Mouse (Mus musculus) limb, embryonic 10.5 days (tissue): ENCODE measurements around the gene E030025P04Rik. TPM values are rescaled to one million over a fixed set of nuclear protein-coding genes. Genes with fewer than 3 reads are reported as not detected.

Experiments
- DNase-seq: peaks from one replicate; pipeline ENCODE4 v3.0.0-alpha.2; 2017; ENCODE audit warnings: low spot score
- H3K27ac ChIP-seq: fragments of 300-500 bp; sonication (generic); 2 replicates; pipeline ENCODE4 v1.5.1; 2016; ENCODE audit warnings: mild to moderate bottlenecking
- H3K27me3 ChIP-seq: fragments of 300-500 bp; sonication (generic); 2 replicates; pipeline ENCODE4 v1.6.1; 2016; ENCODE audit warnings: low read depth, mild to moderate bottlenecking; ENCODE audit not compliant: poor library complexity, severe bottlenecking
- H3K36me3 ChIP-seq: fragments of 300-500 bp; sonication (generic); 2 replicates; pipeline ENCODE4 v1.6.1; 2016; ENCODE audit warnings: mild to moderate bottlenecking, moderate library complexity
- H3K4me1 ChIP-seq: fragments of 300-500 bp; sonication (generic); 2 replicates; pipeline ENCODE4 v1.6.1; 2016
- H3K4me3 ChIP-seq: fragments of 300-500 bp; sonication (generic); 2 replicates; pipeline ENCODE4 v1.5.1; 2016; ENCODE audit warnings: mild to moderate bottlenecking, moderate library complexity
- H3K9me3 ChIP-seq: fragments of 300-500 bp; sonication (generic); replicated peaks from 2 replicates; pipeline ENCODE4 v1.6.1; 2016; ENCODE audit warnings: mild to moderate bottlenecking
- WGBS: fragments of 180-500 bp; shearing (Covaris S2); methylation state at CpG from one replicate; pipeline ENCODE4 v1.1.7; 2016; 5-methylcytosine and 5-hydroxymethylcytosine counted together
- polyA plus RNA-seq: library from polyadenylated mRNA; unstranded; fragments of >200 nt; fragmentation: Nextera tagmentation; extraction: Ambion mirVana; gene quantifications from 2 replicates; pipeline ENCODE4 v1.2.1, GENCODE M21; 2016

Gene E030025P04Rik
- polyA plus RNA-seq, 1 experiment from 2014 or later: not detected

- Histone ChIP-seq H3K4me3 (no peak overlapping the region), H3K36me3 (no peaks in the 10 kb centered on the region), H3K9me3 (no peaks in the 10 kb centered on the region), H3K27ac (no peak overlapping the region), H3K27me3 (no peaks in the 10 kb centered on the region), H3K4me1 (0 out of 2 replicates have a peak, but pooled peaks cover 3% of the 10 kb centered on the region)
- DNase-seq: no peak
- 88% methylated on average over 7 of the region's 7 CpGs for WGBS
Measured at GRCm38 (mm10) chr11:109126482-109126881, 17.7 kb downstream of the E030025P04Rik start.

- Histone ChIP-seq H3K27ac (no peak overlapping the region), H3K4me1 (0 out of 2 replicates have a peak, but pooled peaks cover 3% of the 10 kb centered on the region), H3K27me3 (no peaks in the 10 kb centered on the region), H3K9me3 (no peaks in the 10 kb centered on the region), H3K36me3 (no peaks in the 10 kb centered on the region), H3K4me3 (no peak overlapping the region)
- WGBS: 83% methylated on average over 5 of the region's 5 CpGs
- no peak for DNase-seq
Measured at GRCm38 (mm10) chr11:109125451-109125850, 18.7 kb downstream of the E030025P04Rik start.

GRCm38 (mm10) chr11:109124284-109124683, 19.9 kb downstream of the E030025P04Rik start:
- Histone ChIP-seq H3K4me1 (0 out of 2 replicates have a peak, but pooled peaks cover 3% of the 10 kb centered on the region), H3K36me3 (no peaks in the 10 kb centered on the region), H3K4me3 (no peak overlapping the region), H3K9me3 (no peaks in the 10 kb centered on the region), H3K27me3 (no peaks in the 10 kb centered on the region), H3K27ac (no peak overlapping the region)
- 49% methylated on average over 3 of the region's 3 CpGs for WGBS
- DNase-seq: no peak

DNA sequence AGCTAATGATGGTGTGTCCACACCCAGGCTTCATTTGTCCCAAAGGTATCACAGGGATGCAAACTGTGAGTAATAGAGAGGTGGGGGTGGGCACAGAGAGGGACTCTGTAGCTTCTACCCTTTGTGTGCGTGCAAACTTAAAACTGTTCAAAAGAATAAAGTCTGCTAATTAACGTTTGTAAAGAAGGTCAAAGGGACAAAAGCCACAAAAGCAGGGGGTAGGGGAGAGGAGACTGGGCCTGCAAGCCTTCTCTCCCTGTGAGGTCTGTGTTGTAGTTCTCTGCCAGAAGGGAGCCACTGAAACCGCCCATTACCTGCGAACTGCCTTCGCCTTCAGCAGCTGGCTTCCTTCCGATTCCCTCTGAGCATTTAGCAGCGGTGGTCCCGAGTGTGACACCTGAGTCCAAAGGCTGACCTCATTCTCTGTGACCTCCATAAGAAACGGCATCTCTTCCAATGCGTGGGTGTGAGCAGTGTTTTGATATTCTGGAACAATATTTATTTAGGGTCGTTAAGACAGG, 34.3 kb downstream of the E030025P04Rik start:
- Histone ChIP-seq H3K9me3 (no peaks in the 10 kb centered on the region), H3K4me1 (peaks cover 33% of the 10 kb centered on the region), H3K4me3 (no peak overlapping the region), H3K27ac (no peak overlapping the region), H3K36me3 (no peaks in the 10 kb centered on the region), H3K27me3 (no peaks in the 10 kb centered on the region)
- 42% methylated on average over 11 of the region's 11 CpGs for WGBS
- no peak for DNase-seq

GRCm38 (mm10) chr11:109109056-109109455, 35.1 kb downstream of the E030025P04Rik start:
- Histone ChIP-seq H3K4me3 (no peak overlapping the region), H3K9me3 (no peaks in the 10 kb centered on the region), H3K27ac (no peak overlapping the region), H3K27me3 (no peaks in the 10 kb centered on the region), H3K36me3 (no peaks in the 10 kb centered on the region), H3K4me1 (peaks cover 33% of the 10 kb centered on the region)
- DNase-seq: no peak

DNA sequence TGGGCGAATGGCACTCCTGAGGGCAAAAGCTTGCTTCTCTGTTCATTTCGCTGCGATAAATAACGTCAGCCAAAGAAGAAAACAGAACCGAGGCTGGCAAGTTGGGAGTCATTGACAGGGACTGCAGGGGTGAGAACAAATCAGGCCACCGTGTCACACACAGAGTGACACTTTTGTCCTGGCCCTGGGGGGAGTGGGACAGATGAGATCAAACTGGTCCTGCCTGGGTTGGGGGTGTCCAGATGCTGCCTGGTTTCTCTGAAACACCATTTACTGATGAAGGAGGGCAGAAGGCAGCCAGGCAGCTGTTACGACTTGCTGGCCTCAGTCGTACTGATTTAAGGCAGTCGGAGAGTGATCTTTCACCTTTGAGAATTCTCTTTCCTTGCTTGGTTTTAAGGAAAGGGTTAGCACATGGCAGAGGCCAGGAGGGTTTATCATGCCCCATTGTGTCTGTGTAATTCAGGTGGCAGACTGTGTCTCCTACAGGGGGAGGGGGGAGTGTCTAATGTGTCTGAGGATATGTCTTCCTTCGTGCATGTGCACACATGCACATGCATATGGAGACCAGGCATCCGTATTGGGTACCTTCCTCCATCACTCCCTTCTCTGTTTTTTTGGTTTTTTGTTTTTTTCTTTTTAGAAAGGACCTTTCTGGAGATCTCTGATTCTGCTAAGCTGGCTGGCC, 36.5 kb downstream of the E030025P04Rik start:
- no peak for DNase-seq
- Histone ChIP-seq H3K36me3 (no peaks in the 10 kb centered on the region), H3K27me3 (no peaks in the 10 kb centered on the region), H3K4me1 (peaks cover 33% of the 10 kb centered on the region), H3K9me3 (no peaks in the 10 kb centered on the region), H3K27ac (peak overlapping the region; percentile 10; the same call in 1 of the 2 replicates), H3K4me3 (no peak overlapping the region)
- WGBS: 20% methylated on average over 11 of the region's 11 CpGs

GRCm38 (mm10) chr11:109106751-109107150, 37.4 kb downstream of the E030025P04Rik start:
- WGBS: 7% methylated on average over 8 of the region's 8 CpGs
- Histone ChIP-seq H3K4me1 (peaks cover 33% of the 10 kb centered on the region), H3K36me3 (no peaks in the 10 kb centered on the region), H3K27me3 (no peaks in the 10 kb centered on the region), H3K9me3 (no peaks in the 10 kb centered on the region), H3K4me3 (no peak overlapping the region), H3K27ac (0 out of 2 replicates have a peak overlapping the region, but pooled peaks have one; percentile 25)
- DNase-seq: peak; percentile 39

- no peak for DNase-seq
- 18% methylated on average over 5 of the region's 5 CpGs for WGBS
- 0 out of 2 replicates have a peak overlapping the region, but pooled peaks have one; percentile 25 for H3K27ac ChIP-seq
Measured at GRCm38 (mm10) chr11:109106181-109106580, 38.0 kb downstream of the E030025P04Rik start.

DNA sequence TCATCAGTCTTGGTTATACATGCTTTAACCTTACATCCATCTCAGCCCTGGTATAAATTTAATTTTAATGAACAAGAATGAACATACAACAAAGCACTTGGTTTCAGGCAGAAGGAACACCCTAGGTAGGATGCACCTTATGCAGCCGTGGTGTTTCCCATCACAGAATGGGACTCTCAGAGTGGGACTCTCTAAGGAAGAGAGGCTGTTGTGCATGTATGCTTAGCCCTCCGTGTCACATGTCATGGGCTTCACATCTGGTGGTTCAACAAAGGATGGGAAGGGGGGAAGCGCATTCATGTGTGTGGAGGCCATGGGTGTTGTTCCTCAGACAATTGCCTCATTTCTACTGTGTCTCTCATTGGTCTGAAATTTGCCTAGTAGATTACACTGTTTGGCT, 40.8 kb downstream of the E030025P04Rik start:
- 95% methylated on average over 3 of the region's 3 CpGs for WGBS

More at GRCm38 (mm10) chr11:109106181-109106580, 38.0 kb downstream of the E030025P04Rik start:
- Histone ChIP-seq H3K27me3 (no peaks in the 10 kb centered on the region), H3K4me3 (no peak overlapping the region), H3K4me1 (peaks cover 33% of the 10 kb centered on the region), H3K36me3 (no peaks in the 10 kb centered on the region), H3K9me3 (no peaks in the 10 kb centered on the region)

DNA sequence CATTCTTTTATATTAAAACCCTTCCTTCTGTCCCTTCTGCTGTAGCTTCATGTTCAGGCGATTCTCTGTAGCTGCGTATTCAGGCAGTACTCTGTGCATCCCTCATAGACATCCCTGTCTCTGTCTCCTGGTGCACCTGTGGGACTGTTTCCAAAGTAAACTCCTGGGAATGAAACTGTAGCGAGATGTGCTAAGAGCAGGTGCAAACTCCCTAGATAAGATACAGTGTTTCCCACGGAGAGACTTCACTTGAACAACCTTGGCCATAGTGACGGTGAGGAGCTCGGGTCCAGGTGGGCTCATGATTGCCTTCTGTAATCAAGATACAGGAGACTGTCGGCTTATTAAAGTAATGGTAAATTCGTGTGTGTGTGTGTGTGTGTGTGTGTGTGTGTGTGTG, 41.5 kb downstream of the E030025P04Rik start:
- Histone ChIP-seq H3K9me3 (no peaks in the 10 kb centered on the region), H3K36me3 (no peaks in the 10 kb centered on the region), H3K27me3 (no peaks in the 10 kb centered on the region), H3K27ac (no peak overlapping the region), H3K4me3 (no peak overlapping the region), H3K4me1 (peaks cover 26% of the 10 kb centered on the region)
- 88% methylated on average over 8 of the region's 8 CpGs for WGBS
- DNase-seq: no peak

More for the DNA sequence above, 40.8 kb downstream of the E030025P04Rik start:
- H3K4me1 ChIP-seq: peaks cover 26% of the 10 kb centered on the region
- H3K9me3 ChIP-seq: no peaks in the 10 kb centered on the region
- H3K36me3 ChIP-seq: no peaks in the 10 kb centered on the region
- no peak overlapping the region for H3K4me3 ChIP-seq
- H3K27me3 ChIP-seq: no peaks in the 10 kb centered on the region
- no peak for DNase-seq
- no peak overlapping the region for H3K27ac ChIP-seq

GRCm38 (mm10) chr11:109100266-109100665, 43.9 kb downstream of the E030025P04Rik start:
- 88% methylated on average over 6 of the region's 6 CpGs for WGBS
- Histone ChIP-seq H3K36me3 (no peaks in the 10 kb centered on the region), H3K9me3 (no peaks in the 10 kb centered on the region), H3K27ac (no peak overlapping the region), H3K27me3 (no peaks in the 10 kb centered on the region), H3K4me1 (peaks cover 10% of the 10 kb centered on the region), H3K4me3 (no peak overlapping the region)
- DNase-seq: no peak

DNA sequence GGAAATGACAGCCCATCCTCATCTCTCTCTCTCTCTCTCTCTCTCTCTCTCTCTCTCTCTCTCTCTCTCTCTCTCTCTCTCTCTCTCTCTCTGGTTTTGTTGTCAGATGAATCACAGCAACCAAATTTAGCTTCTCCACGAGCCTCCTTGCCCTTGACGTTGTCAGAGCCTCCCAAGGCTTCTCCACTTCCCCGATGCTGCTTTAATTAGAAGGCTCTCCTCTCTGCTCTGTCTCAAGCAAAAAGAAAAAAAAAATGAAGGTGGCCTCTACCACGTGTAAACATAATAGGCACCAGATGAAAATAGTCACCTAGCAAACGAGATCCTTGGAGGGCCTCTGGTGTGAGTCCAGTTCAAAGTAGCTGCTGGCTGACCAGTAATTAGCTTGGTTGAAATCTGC, 52.3 kb downstream of the E030025P04Rik start:
- H3K4me3 ChIP-seq: no peak overlapping the region
- WGBS: 16% methylated on average over 5 of the region's 5 CpGs

More for the DNA sequence above, 52.3 kb downstream of the E030025P04Rik start:
- H3K4me1 ChIP-seq: peaks cover 26% of the 10 kb centered on the region
- H3K9me3 ChIP-seq: no peaks in the 10 kb centered on the region
- H3K36me3 ChIP-seq: no peaks in the 10 kb centered on the region
- no peak for DNase-seq
- H3K27me3 ChIP-seq: no peaks in the 10 kb centered on the region
- H3K27ac ChIP-seq: peak overlapping the region; percentile 42; the same call in 1 of the 2 replicates
